Mouse (Mus musculus) kidney, postnatal 14 days (tissue): ENCODE results near the gene Gm6793.
A peak's percentile ranks its signal among the peaks of the same experiment; 100 is the strongest.

Source experiments
- DNase-seq: peaks from one replicate; pipeline ENCODE4 v3.0.0; 2022; ENCODE audit warnings: mixed read lengths

The Gm6793 gene

DNA sequence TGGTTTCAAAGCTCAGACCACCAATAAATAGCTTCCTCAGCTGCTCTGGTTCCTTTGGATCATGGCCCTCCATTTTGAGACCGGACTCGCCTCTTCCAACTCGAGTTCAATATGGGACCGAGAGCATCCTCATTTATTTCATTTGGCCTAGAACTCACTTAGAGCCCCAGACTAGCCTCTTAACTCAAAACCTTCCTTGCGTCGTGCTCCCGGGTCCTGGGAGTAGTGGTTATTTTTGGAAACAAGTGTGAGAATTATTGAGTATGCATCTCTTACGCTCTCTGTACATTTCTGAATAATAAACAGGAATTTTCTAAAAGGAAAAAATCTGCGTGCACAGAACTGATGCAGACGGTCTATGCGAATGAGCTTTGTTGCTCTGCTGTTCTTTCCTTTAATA lies at the start of gene Gm6793:
Gene Gm6793, minus strand, starts transcription at position 101 of the 400 bp plus-strand sequence.
- no peak for DNase-seq

DNA sequence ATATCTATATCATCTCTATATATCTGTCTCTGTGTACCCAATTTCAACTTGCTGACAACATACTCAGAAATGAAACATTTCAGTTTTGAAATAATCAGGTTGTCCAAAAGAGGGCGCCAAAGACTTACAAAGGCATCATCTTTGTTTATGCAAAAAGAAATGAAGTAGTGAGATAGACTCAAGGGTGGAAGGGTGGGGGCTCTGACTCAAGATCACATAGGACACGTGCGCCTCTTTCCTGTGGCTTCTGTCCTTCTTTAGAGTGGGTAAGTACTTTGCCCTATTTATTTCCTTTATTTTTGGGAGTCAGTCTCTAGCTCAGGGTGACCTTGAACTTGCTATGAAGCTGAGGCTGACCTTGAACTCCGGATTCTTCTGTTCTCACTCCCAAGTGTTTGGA lies 46.5 kb upstream of the Gm6793 start:
- DNase-seq: peak; percentile 25

- DNase-seq: no peak
These were observed 39.6 kb upstream of the Gm6793 start for GRCm38 (mm10) chr8:112054456-112054855.

DNA sequence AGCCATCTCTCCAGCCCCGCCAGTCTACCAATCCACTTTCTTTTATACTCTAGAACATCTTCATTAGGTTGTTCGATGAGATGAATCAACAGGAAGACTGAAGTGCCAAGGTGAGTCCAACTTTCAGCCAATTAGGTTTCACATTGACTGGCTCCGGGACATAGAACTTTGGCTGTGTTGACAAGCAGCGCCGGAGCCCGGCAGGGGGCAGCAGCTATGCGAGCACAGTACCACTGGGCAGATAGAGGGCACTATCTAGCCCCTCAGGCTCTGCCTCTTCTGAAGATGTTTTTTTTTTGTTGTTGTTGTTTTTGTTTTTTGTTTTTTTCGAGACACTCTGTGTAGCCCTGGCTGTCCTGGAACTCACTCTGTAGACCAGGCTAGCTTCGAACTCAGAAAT lies 36.7 kb upstream of the Gm6793 start:
- DNase-seq: no peak

- DNase-seq: no peak
These were observed 35.1 kb upstream of the Gm6793 start for GRCm38 (mm10) chr8:112049984-112050383.

DNA sequence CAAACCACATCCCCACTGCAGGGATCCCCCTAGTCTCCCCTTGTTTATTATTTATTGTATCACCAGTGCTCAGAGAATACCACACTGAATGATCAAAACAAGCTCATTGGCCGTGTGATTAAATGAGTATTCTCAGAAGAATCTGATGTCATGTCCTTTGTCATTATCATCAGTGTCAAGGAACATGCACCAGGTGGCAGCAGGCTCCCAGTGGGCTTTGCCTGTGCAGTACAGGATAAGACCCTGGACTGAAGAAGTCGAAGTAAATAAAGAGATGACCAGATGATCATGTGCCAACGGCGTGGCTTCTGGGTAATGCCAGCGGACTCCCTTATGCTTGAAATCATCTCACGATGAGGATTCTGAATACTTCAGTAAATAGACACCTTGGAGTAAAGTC lies 33.5 kb upstream of the Gm6793 start:
- no peak for DNase-seq

- peak; percentile 81 for DNase-seq
These were observed 31.1 kb upstream of the Gm6793 start for GRCm38 (mm10) chr8:112045896-112046295.

GRCm38 (mm10) chr8:112045182-112045581 lies 30.3 kb upstream of the Gm6793 start:
- DNase-seq: no peak

DNA sequence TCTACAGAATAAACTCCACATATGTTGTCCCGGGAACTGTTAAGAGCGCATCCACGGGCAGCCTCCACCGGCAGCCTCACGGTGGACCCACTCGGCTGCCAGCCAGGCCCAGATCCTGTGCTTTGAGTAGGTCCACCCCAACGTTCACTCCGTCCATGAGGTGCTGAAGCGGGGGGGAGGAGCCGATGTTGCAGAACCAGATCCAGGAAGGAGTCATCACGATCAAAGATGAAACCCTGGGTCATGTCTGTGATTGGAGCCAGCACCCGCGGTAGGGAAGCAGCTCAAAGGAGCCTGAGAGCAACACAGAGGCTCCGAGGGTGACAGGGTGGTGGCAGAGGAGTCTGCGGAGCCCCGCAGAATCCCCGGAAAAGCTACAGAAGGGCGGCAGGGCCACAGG lies 22.7 kb upstream of the Gm6793 start:
- DNase-seq: no peak

- peak; percentile 38 for DNase-seq
These were observed 19.8 kb upstream of the Gm6793 start for GRCm38 (mm10) chr8:112034603-112035002.

- DNase-seq: no peak
These were observed 18.2 kb upstream of the Gm6793 start for GRCm38 (mm10) chr8:112033071-112033470.

DNA sequence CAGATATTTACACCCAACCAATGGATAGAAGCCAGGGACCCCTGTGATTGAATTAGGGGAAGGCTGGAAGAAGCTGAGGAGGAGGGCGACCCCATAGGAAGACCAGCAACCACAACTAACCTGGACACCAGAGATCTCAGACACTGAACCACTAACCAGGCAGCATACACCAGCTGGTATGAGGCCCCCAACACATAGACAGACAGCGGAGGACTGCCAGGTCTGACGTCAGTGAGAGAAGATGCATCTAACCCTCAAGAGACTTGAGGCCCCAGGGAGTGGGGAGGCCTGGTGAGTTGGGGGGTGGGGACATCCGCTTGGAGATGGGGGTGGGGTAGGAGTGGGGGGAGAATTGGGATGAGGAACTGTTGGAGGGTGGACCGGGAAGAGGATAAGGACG lies 15.8 kb upstream of the Gm6793 start:
- no peak for DNase-seq

GRCm38 (mm10) chr8:112029455-112029854 lies 14.6 kb upstream of the Gm6793 start:
- no peak for DNase-seq

DNA sequence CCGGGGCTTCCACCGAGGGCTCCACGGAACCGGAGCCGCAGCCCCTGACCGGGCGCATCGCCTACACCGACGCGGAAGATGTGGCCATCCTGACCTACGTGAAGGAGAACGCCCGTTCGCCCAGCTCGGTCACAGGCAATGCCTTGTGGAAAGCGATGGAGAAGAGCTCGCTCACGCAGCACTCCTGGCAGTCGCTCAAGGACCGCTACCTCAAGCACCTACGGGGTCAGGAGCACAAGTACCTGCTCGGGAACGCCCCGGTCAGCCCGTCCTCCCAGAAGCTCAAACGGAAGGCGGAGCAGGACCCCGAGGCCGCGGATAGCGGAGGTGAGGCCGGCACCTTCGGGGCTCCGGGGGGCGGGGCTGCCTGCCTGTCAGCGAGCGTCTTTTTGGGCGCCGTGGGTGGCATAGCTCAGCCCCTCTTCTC lies 3.0 kb downstream of the Gm6793 start:
- peak; percentile 56 for DNase-seq

GRCm38 (mm10) chr8:112010997-112011815 lies 3.6 kb downstream of the Gm6793 start, which contains the start of the genes Kars and Terf2ip:
Gene Kars, minus strand, starts transcription at chr8:112011323.
Gene Terf2ip, plus strand, starts transcription at chr8:112011398.
- peak; percentile 96 for DNase-seq

- DNase-seq: no peak
These were observed 5.3 kb downstream of the Gm6793 start for GRCm38 (mm10) chr8:112009558-112009957.

- no peak for DNase-seq
These were observed 7.2 kb downstream of the Gm6793 start for GRCm38 (mm10) chr8:112007669-112008068.

DNA sequence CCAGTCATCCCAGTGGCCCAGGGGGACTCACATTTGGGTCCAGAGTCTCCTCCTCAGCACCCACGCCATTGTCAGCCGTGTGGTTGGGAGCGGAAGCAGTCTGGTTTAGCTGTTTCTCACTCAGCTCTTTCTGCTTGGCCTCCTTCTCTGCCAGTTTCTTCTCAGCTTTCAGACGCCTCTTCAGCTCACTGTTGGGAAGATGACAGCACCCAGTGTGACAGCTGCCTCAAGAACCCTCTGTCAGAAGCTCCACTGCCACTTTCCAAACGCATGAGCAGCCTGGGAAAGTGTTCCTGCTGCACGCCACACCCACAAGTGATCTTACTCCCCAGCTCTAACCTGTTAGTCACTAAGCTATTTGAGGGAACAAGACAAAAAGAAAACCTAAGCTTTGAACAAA lies 9.2 kb downstream of the Gm6793 start:
- no peak for DNase-seq

DNA sequence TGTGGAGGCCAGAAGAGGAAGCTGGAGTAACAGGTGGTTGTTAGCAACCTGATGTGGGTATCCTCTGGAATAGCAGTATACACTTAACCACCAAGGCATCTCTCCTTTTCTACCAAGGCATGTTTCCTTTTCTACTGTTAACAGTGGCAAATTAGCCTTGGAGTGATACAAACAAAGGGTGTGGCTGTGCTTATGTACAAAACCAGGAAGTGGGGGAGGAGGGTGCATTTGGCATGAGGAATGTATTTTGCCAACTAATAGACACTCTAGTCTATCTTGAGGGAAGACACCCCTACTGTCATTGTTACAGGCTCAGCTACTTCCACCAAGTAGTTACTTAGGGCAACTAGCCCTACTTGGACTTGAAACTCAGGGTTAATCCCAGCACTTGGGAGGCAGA lies 10.1 kb downstream of the Gm6793 start:
- DNase-seq: no peak

GRCm38 (mm10) chr8:111992703-111993039 lies 22.2 kb downstream of the Gm6793 start:
- no peak for DNase-seq

DNA sequence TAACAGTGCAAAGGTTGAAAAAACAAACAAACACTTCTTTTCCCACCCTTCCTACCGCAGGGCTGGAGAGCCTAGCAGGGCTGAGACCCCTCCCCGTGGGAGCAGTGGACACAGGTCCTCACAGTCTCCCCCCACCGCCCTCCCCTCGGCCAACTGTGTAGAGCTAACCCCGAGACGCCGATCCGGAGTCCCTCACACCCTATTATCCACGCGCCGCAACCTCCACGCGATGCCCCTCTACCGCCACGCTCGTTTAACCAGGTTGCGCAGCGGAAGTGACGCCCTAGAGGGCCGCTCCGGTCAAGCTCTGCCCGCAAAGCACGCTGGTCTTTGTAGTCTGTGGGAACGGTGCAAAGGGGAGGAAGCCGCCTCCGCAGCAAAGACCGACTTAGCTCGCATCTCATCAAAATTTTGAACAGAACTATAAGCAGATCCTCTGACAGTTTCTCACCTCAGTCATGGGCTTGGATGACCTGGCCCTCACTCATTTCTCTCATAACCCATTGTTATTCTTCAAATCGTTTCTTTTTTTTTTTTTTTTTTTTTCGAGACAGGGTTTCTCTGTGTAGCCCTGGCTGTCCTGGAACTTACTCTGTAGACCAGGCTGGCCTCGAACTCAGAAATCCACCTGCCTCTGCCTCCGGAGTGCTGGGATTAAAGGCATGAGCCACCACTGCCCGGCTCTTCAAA lies 22.7 kb downstream of the Gm6793 start, which contains the start of gene Adat1:
Gene Adat1, minus strand, starts transcription at position 290 of the 690 bp plus-strand sequence.
- DNase-seq: peak; percentile 90

GRCm38 (mm10) chr8:111991278-111991677 lies 23.6 kb downstream of the Gm6793 start:
- DNase-seq: no peak

DNA sequence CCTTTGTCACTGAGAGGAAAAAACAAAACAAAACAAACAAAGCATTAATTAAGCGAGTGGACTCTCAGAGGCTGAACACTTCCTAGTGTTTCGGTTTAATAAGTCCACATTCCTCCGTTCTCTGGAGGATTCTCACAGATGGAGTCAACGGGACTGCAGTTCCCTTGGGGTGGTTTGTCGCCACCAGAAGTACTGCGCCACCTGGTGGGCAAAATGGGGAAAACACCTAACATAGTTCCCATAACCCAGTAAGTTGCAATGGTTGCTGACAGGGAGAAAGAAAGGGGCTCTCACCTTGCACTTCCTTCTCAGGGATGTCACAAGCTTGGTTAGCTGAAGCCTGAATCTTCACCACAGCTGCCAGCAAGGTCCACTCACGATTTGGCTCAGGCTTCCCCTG lies 24.9 kb downstream of the Gm6793 start:
- peak; percentile 85 for DNase-seq

- DNase-seq: no peak
These were observed 30.3 kb downstream of the Gm6793 start for GRCm38 (mm10) chr8:111984511-111984910.
